Mouse (Mus musculus) left cerebral cortex, postnatal 36 days (tissue): ENCODE results near the gene Prep. TPM values are rescaled to one million over a fixed set of nuclear protein-coding genes. Genes with fewer than 3 reads are reported as not detected.
"Not testable (repeated sequence)": the region's sequence is repeated elsewhere in the genome, so short reads cannot be mapped to it uniquely, and the experiment has no call there.

Experiments used
- DNase-seq, 2 experiments: peaks; one replicate each; pipeline ENCODE4 v3.0.0; 2021 to 2022; ENCODE audit warnings: low spot score in 2 of 2, mixed read lengths in 1 of 2
- intact Hi-C: fragments of 180-260 bp; cut with DNase I; formaldehyde crosslinking; loops from one replicate; pipeline ENCODE4 v1.15.1; 2025
- microRNA-seq: library from miRNA; unstranded; fragments of <30 nt; microRNA quantifications from one replicate; pipeline ENCODE4 v1.2.0, GENCODE M21; 2022
- total RNA-seq, 2 experiments: library from RNA; stranded (reverse); gene quantifications; 2 replicates each; pipeline ENCODE4 v1.2.3; 2021

Gene Prep
- total RNA-seq, 2 experiments from 2014 or later, result 8.9 to 9.0 TPM

- no peak for DNase-seq
- intact Hi-C loops, result no loop called here
Measured at GRCm38 (mm10) chr10:45154557-45155060, 87.6 kb downstream of the Prep start.

- intact Hi-C loops, result no loop called here
- no peak for DNase-seq
Measured at GRCm38 (mm10) chr10:45165851-45166250, 98.8 kb downstream of the Prep start.

DNA sequence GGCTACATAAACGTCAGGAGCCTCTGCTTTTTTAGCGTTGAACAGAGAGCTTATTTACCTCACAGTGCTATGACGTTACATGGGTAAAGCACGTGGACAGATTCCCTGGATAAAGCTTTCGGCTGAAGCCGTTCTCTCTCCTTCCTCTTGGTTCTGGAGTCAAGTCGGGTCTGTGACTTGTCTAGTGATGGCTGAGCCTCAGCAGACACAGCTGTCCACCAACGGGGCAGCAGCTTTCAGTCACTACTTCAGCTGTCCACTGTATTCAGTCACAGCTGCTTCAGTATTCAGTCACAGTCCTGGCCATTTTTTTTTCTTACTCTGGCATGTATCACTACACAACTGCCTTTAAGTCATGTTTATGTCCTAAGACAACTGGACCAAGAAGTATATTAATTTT lies 106.9 kb downstream of the Prep start:
- intact Hi-C loops, result no loop called here
- DNase-seq, result no peak

DNA sequence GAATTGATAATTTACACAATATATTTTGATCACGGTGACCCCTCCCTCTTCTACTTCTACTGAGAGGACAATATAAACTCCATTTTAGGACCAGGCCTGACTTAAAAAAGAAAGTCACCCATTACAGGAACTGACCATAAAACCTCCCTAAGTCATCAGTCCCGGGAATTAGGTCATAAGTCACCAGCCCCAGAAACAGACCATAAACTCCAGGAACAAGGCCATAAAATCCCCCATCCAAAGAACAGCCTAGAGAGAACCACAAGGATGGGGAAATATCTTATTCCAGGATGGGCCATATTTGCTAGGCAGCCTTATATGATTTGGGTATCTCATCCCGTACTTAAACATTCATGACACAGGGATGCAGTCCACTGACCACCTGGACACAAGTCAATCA lies 107.3 kb downstream of the Prep start:
- no peak for DNase-seq
- intact Hi-C loops, result no loop called here

DNA sequence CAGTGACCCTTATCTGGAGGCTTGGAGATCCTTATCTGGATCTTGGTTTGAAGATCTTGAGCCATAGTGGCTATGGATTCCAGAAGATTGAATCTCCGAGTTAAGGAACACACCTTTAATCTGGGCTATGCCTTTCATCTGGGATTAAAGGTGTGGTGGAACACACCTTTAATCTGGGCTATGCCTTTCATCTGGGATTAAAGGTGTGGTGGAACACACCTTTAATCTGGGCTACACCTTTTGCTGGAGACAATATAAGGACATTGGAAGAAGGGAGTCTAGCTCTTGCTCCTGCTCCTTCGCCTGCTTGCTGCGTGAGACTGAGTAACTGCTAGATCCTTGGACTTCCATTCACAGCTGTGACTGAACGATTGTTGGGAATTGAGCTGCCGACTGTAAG lies 110.8 kb downstream of the Prep start, which contains the start of gene Popdc3:
Gene Popdc3, plus strand, starts transcription at position 301 of the 400 bp plus-strand sequence.
- intact Hi-C loops, DNase-seq: not testable (repeated sequence)

- intact Hi-C loops, result no loop called here
- DNase-seq, result no peak
Measured at GRCm38 (mm10) chr10:45180677-45181326, 113.8 kb downstream of the Prep start.

DNA sequence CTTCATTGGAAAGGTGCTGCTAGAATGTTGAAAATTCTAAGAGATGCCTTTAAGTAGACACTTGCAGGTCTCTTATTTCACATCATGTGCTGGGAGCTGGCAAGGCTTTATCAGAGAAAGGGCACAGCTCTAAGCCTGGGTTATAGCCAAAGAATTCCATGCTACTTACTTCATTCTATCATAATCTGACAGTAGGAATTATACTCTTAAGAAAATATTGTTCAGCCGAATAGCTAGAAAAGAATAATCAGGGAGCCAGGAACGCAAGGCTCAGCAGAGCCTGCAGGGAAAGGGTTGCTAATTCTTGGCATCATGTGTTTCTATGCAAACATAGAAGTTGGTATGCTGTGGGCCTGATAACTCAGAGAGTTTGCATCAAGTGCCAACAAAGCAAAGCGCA lies 114.3 kb downstream of the Prep start:
- intact Hi-C loops, result no loop called here
- DNase-seq, result no peak

GRCm38 (mm10) chr10:45185457-45185856 lies 118.5 kb downstream of the Prep start:
- intact Hi-C loops, result no loop called here
- DNase-seq, result no peak

GRCm38 (mm10) chr10:45193330-45194310 lies 126.6 kb downstream of the Prep start:
- DNase-seq, result no peak
- intact Hi-C loops, result no loop called here

GRCm38 (mm10) chr10:45194531-45194930 lies 127.5 kb downstream of the Prep start:
- no peak for DNase-seq
- intact Hi-C loops, result no loop called here

GRCm38 (mm10) chr10:45204582-45204981 lies 137.6 kb downstream of the Prep start:
- DNase-seq, result no peak
- intact Hi-C loops, result no loop called here

DNA sequence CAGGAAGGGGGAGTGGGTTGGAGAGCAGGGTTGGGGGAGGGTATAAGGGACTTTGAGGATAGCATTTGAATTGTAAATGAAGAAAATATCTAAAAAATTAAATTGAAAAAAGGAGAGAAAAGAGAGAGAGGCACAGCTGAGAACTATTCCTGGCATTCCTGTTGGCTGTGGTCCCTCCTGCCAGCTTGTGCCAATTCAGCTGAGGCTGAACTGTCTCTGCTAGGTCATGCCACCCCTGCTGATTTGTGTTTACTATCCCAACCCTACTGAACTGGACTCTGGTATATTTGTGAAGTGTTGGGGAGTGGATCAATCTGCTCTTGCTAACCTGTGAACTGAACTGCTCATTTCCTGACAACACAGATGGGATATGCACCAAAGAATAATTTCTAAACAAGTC lies 143.2 kb downstream of the Prep start:
- DNase-seq, result no peak
- intact Hi-C loops, result no loop called here

GRCm38 (mm10) chr10:45216676-45217075 lies 149.7 kb downstream of the Prep start:
- intact Hi-C loops, result no loop called here
- no peak for DNase-seq

Small RNAs within 50 kb of the gene (microRNA-seq; reads per million reads assigned to microRNA genes)
- gene Gm23766, result not detected

Other genes with a start within 250 kb of the Prep start
- gene Popdc3, start 110.9 kb downstream of the Prep start, total RNA-seq, result under 1 TPM; 0.57 TPM